Mouse (Mus musculus): ENCODE measurements around the gene Slc39a11.

Gene Slc39a11

DNA sequence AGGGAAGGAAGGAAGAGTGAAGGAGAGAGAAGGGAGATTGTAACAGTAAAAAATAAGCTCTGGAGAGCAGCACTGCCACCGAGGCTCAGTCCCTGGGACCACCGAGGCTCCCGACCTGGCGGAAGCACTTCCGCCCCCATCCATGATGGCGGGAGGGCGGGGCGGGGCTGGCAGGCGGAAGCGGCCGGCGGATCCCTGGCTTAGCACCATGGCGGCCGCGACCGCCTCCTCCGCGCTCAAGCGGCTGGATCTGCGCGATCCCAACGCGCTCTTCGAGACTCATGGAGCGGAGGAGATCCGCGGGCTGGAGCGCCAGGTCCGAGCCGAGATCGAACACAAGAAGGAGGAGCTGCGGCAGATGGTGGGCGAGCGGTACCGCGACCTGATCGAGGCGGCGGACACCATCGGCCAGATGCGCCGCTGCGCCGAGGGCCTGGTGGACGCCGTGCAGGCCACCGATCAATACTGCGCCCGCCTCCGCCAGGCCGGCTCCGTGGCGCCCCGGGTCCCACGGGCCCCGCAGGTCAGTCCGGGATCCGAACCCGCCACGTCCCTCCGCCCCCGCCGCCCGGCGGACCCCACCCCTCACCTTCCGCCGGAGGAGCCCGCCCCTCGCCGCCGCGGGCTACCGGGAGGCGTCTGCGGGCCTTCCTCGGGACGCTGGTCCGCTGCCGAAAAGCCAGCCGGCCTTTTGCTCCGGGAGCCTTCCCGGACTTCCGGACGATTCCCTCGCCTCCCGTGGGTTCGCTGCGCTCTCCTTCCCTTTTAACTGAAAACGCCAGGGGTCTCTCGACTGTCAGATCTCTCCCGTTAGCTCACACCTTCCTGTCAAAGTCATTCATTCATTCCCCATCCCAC is at the start of gene Slc39a11:
Gene Slc39a11, minus strand, starts transcription at position 727 of the 858 bp plus-strand sequence.
- CTCF ChIA-PET, result no interaction called here

DNA sequence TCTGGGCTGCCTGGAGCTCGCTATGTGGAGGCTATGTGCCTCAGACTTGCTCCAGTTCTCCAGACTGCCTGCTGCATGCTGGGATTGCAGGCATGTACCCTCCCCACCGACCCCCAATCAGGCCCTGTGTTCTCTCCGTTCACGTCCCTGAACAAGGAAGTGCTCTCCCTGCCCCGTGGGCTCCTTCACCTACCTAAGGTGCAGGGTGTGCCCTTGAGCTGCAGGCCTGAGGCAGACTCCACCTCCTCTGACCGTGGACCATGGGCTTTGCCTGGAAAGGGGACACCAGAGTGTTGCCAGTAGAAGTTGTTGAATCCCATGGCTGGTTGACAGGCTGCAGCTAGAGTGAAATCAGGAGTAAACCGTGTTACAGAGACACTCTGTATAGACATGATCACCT is 49.8 kb upstream of the Slc39a11 start:
- CTCF ChIA-PET, result no interaction called here

DNA sequence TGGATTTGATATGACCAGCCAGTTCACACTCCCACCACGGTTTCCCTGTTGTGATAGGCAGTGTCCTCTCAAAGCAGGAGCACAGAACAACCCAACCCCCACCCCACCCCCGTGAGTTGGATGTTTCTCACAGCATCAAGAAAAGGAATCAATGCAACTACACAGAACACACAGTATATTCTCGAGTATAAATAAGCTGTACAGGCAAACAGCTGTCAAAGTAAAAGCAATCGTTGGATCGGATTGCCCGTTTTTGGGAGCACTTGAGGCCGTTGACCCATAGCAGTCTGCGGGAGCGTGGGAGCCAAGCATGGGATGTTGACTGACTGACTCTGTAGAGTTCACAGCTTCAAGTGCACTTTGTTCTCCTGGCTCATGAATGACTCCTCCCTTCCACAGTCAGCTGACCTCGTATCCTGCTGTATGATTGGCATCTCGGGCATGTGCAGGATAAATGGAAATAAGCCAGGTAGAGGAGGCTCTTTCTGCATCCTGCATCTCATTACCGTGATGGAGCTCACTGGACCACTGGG is 48.2 kb upstream of the Slc39a11 start:
- CTCF ChIA-PET, result no interaction called here

DNA sequence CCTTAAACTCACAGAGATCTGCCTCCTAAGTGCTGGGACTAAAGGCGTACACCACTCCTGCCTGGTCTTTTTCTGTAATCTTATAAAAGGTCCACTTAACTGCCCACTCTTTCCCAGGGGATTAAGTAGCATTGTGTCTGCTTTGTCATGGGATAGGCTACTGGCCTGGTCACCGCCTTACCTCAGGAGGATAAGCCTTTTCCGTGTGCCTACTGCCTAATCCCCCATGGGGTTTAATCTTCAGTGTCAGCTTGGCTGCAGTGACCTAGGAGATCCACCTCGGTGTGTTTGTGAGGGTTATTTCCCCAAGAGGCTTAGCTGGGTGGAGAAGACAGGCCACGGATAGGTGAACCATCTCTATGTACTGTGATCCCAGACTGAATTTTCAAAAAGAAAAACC is 47.7 kb upstream of the Slc39a11 start:
- CTCF ChIA-PET, result no interaction called here

DNA sequence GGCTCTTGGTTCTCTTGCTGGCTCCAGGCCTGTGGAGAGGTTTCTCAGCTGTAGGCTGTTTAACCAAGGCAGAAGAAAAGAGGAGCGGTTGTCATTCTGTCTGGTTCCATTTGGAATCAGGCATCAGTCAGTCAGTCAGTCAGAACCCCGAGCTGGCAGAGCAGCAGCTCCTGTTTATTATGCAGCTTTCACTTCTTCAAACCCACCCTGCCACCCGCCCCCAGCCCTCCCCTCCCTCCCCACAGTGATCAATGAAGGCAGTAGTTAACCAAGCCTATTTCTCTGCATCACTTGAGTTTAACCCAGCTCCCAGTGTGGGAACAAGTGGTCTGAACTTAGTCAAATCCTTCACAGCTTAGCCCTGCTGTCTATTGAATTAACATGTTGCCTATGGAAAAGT is 42.0 kb upstream of the Slc39a11 start:
- CTCF ChIA-PET, result no interaction called here

DNA sequence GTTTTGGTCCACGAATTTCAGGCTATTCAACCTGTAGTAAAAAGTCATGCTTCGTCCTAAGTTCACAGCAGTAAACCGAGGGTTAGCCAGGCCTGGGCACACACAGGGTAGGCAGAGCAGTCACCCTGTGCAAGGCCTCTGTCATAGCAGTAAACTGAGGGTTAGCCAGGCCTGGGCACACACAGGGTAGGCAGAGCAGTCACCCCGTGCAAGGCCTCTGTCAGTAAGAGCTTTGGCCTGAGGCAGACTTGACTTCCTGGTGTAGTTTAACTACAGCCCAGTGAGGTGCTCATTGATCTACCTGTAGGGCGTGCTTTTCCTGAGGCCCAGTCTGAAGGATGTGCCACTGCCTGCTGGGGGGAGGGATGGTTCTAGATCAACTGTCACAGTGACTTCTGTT is 41.4 kb upstream of the Slc39a11 start:
- CTCF ChIA-PET, result no interaction called here

DNA sequence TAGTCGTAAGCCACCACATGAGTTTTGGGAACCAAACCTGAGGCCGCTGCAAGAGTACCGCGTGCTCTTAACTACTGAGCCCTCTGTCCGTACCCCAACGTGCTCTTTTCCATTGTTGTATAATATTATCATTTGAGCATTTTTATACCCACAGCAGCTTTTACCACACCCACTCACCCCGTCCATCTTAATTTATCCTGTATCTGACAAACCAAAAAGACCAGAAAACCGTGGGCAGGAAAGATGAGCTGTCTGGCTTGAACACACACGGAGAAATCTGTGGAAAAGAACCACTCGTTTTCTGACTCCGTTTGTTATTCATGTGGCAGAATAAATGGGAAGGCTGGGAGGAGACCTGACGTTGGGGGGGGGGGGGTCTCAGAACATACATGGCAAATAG is 40.6 kb upstream of the Slc39a11 start:
- CTCF ChIA-PET, result interaction anchor here (0.8 kb wide), 1 partner anchor 9 kb away, joined by 8 read pairs; no protein-coding TSS in a partner anchor

DNA sequence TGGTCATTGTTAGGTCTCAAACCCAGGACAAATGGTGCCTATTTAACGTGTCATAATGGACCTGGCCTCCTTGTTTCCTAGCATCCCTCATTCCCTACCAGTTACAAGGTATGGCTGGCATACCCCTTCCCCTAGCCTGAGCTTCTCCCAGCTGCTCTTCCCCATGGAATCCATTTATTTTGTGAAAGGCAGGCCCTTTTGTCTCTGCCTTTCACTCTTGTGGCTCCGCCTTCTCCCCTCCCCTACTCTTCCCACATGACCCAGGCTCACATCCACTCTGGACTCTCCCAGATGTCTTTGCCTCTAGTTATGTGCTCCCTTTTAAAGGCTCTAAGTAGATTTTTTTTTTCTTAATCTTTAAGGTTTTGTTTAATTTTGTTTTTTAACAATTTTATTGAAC is 37.2 kb upstream of the Slc39a11 start:
- CTCF ChIA-PET, result interaction anchor here (0.6 kb wide), 1 partner anchor 87 kb away, joined by 3 read pairs; no protein-coding TSS in a partner anchor

DNA sequence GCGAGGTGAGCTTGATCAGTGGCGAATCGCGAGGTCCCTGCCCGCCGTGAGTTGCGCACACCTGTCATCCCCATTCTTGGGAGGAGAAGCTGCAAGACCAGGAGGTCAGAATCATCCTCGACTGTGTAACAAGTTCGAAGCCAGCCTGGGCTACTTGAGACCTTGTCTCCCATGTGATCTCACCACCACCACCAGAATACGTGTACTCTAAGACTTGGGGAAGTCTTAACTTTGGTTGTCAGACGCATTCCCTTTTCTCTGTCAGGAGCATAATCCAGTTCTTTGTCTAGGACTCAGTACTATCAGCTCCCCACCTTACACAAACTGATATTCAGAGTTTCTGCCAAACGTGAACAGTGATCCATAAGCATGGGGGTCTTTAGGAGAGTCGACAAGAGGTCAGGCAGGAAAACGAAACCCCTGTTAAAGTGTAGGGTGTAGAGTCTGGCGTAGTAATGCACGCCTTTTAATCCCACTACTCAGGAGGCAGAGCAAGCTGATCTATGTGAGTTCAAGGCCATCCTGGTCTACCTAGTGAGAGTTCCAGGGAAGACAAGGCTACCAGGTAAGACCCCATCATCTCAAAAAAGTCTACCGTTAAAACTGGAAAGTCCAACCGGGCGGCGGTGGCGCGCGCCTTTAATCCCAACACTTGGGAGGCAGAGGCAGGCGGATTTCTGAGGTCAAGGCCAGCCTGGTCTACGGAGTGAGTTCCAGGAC is 35.0 kb upstream of the Slc39a11 start:
- CTCF ChIA-PET, result interaction anchor here (1.1 to 1.4 kb wide), 2 partner anchors 70 to 127 kb away, joined by 3 read pairs; no protein-coding TSS in a partner anchor

DNA sequence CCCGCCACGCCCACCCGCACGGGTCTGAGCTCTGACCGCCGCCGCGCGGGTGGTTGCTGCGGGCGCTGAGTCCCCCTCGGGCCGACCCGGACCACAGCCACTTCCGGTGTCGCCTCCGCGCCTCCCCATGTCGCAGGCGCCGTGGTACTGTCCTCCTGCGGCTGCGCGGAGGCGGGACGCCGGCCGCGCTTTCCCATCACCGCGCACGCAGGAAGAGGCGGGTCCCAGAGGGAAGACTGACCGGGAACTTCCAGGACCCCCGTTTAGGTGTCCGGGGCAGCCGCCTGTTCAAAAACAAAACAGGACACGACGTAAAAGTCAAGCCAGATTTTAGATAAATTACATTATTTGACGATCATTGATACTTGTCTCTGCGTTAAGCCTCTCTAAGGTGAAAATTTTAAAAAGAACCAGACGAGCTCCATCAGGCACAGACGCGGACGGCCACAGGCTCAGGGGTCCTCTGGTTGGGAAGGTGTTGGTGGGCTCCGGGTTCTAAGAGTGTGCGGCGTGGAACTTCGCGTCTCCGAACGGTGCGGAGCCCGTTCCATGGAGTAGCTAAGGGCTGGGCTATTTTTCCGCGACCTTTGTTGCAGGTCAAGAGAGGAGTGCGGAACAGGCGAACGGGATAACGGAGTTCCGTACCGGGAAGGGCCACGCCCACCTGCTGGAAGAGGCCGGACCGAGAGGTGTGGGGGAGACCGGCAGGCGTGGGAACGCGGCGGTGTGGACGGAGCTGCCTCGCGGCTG is 34.3 kb upstream of the Slc39a11 start, which contains the start of the genes Fam104a and D11Wsu47e:
Gene Fam104a, minus strand, starts transcription at position 199 of the 750 bp plus-strand sequence.
Gene D11Wsu47e, plus strand, starts transcription at position 456 of the 750 bp plus-strand sequence.
- CTCF ChIA-PET, result interaction anchor here (1.1 to 1.4 kb wide), 2 partner anchors 70 to 127 kb away, joined by 3 read pairs; no protein-coding TSS in a partner anchor

DNA sequence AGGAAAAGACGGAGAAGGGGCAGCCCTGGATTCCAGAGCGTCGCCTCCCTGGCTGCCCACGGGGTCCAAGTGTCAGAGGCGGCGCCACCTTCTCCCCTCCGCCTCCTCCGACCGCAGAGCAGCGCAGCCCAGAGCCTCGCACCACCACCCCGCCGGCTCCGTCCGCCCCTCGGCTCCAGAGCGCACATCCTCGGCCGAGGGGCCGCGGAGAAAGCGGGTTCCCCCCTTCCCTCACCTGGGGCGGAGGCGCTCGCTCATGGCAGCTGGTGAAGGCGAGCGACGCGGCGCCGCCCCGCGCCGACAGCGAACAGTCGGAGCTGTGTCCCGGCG is 33.7 kb upstream of the Slc39a11 start:
- CTCF ChIA-PET, result interaction anchor here (1.4 kb wide), 1 partner anchor 71 kb away, joined by 3 read pairs; no protein-coding TSS in a partner anchor

DNA sequence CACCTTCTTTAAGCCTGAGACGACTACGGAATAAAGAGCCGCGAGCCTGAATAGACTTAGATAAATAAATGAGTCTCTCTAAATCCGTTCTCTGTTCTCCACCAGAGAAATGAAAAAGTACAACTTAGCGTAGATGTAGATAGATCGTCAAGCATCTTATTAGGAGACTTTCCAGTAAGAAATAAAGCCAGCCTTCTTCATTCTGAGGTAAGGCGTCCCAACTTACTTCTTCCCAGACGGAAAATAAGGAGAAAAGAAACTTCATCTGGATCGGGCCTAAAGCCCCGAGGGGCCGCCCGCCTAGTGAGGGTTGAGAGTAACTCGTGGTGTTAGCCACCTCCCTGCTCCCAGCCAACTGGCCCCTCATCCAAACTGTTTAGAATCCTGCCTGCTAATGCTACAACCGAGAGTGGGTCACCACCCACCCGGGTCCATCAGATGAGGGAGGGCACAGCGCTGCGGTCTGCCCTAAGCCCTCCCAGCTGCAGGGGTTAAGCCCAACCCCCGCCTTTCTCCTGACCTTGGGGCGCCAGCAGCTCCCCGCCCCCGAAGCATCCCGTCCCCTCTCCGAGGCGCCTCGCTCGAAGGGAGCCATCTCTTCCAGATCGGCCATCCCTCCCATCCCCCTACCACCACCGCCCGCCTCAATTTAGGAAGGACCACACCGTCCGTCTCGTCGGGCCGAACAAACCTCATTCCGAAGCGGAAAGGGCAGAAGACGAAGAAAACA is 33.2 kb upstream of the Slc39a11 start:
- CTCF ChIA-PET, result interaction anchor here (0.5 to 1.4 kb wide), 2 partner anchors 71 to 431 kb away, joined by 3 to 4 read pairs; no protein-coding TSS in a partner anchor

DNA sequence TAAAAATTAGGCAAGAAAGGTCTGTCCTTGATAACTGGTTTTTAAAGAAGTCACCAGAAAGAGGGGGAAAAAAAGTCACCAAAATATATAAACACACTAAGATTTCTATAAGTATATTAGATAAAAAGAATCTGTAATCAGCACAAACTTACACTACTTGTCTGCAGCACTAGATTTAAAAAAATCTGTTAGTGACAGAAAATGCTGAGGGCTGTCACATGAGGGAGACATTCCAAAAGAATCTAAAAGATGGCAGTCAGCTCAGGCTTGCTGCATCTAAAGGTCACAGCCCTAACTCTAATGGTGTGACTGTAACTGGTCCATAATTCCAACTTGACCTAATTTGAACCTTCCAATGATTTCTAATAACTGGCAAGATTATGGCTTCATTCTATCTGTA is 32.1 kb upstream of the Slc39a11 start:
- CTCF ChIA-PET, result interaction anchor here (0.6 kb wide), 1 partner anchor 8 kb away, joined by 8 read pairs; no protein-coding TSS in a partner anchor

DNA sequence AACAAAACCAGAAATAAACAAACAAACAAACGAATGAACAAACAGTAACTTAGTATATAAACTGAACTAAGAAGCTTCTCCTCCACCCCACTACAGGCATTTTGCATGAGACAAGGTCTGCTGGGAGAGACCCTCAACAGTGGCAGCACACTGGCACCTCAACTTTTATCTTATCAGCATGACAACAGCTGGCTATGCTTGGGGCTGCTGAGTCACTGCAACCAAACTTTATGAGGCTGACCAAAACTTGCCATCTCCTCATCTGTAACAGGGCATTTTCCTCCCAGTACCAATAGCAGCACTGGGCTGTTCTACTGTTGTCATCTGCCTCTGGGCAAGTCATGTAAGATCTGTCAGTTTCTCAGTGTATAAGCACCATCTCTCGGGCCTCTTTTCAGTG is 31.1 kb upstream of the Slc39a11 start:
- CTCF ChIA-PET, result no interaction called here

DNA sequence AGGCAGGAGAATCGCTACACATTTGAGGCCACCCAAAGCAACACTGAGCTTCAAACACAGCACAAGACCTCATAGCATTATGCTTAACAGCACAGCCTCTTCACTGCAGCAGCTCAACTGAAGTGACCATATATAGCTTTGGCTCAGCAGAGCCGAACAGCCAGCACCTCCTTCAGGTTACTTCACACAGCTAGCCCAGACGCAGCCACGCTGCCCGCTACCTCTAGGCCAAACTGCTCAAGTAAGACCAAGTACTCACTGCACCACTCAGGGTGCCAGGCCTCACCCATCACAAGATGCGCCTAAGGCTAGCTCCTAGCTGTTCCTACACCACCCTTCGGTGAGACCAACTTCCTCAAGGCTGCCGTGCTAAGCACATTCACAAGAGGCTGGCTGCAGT is 28.5 kb upstream of the Slc39a11 start:
- CTCF ChIA-PET, result no interaction called here

DNA sequence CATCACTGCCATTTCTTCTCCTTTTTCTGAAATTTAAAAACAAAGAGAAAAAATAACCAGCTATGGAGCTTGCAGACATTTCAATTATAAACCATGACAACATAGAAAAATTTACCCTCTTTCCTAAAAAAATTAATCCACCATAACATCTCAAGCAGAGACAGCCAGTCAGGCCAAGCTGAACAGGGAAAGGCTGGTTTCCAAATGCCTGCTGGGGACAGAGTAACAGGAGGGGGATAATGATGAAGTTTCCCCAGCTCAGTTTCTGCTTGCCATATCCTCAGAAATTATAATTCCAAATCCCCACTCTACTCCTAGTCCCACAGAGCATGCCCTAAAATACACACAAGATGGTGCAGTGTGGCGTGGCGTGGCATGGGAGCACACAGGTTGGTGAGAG is 27.5 kb upstream of the Slc39a11 start:
- CTCF ChIA-PET, result no interaction called here

DNA sequence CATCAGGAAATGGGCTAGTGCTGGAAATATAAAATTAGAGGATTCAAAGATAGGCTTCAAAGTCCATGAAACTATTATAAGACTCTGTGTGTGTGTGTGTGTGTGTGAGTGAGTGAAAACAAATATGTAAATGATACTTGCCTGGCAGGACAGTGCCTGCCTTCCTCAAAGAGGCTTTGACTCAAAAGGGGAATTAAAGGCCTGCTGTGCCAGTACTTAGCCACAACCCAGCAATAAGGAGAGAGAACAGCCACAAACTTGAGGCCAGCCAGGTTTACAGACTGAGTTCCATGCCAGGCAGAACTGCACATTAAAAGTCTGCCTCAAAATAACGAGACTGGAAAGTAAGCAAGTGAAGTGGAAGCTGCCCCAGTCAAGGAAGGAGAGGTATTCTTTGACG is 27.0 kb upstream of the Slc39a11 start:
- CTCF ChIA-PET, result no interaction called here

DNA sequence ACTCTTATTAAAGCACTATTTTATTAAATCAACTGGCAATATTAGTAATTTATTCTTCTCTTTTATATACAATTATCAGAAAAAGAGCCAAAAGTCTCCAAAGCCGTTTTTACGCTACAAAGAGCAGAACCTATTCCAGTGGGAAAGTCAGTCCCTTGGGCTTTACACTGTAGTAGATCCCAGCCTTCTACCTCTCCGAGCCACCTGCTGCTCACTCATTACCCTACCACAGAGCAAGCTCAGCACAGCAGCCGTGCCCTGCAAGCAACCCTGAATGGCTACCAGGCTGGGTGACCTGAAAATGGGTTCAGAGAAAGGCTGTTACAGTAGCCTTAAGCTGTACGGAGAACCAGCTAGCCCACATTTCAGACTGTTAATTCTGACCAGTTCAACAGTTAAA is 24.7 kb upstream of the Slc39a11 start:
- CTCF ChIA-PET, result interaction anchor here (0.6 kb wide), 1 partner anchor 120 kb away, joined by 7 read pairs; no protein-coding TSS in a partner anchor

DNA sequence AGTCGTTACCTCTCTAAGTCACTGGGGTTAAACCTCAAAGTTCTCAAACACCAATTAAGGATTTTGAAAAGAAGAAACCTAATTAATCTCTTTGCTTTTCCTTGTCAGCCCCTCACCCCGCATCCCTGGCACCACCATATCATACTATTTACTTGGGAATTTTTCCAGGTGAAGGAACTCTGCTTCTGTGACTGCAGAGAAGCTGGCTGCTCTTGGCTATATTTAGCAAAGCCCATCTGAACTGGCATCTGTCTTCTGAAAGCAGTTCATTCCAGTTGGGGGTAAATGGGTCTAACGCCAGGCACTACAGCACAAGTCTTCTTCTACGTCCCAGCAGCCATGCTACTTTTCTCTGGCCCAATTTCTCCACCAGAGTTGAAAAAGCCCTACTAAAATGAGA is 23.7 kb upstream of the Slc39a11 start:
- CTCF ChIA-PET, result no interaction called here

DNA sequence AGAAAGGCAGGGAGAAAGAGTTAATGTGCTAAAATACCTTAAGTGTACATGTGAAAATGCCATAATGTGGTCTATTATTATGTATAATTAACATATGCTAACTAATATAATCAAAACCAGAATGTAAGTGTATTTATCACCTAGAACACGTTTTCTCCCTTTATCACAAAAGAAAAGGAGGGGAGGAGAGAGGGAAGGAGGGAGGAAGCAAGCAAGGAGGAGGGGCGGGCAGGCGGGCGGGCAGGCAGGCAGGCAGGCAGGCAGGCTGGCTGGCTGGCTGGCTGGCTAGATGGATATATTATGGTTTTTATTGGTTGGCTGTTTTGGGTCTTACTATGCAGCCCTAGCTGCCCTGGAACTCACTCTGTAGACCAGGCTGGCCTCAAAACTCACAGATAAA is 19.8 kb upstream of the Slc39a11 start:
- CTCF ChIA-PET, result no interaction called here

DNA sequence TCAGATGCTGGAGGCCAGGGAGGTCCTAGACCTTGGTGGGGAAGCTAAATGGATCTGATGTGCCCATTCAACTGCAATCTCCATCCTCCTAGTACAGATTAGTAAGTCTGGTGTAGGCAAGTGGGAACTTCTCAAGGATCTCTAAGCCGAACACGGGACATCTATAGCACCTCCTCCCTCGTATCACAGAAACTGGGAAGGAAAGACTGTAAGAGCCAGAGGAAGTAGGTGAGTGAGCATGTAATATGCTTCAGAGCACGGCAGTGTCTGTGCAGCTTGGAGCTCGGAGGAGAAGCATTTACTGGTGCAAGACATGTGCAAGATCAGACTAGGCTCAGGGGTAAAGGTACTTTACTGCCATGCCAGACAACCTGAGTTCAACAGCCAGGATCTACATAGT is 19.0 kb upstream of the Slc39a11 start:
- CTCF ChIA-PET, result no interaction called here

Data from spleen, embryonic (tissue).